Mouse (Mus musculus) central nervous system, embryonic 18 days (tissue): ENCODE data around the gene Lysmd2. TPM values are rescaled to one million over a fixed set of nuclear protein-coding genes. Genes with fewer than 3 reads are reported as not detected.

Experiments
- polyA plus RNA-seq: library from polyadenylated mRNA; depleted of rRNA; stranded (reverse); fragments of >200 nt; gene quantifications from 2 replicates; pipeline ENCODE4 v1.2.3, GENCODE M21; 2012; rRNA removed

The Lysmd2 gene
- polyA plus RNA-seq = 31.3 and 35.1 TPM in 2 replicates

GRCm38 (mm10) chr9:75625556-75626307 lies at the start of gene Lysmd2:
Gene Lysmd2 (plus strand): TSS chr9:75625741.

GRCm38 (mm10) chr9:75610571-75611493 lies 14.7 kb upstream of the Lysmd2 start, which contains the start of gene Tmod2:
Gene Tmod2 (minus strand): TSS chr9:75611325.

GRCm38 (mm10) chr9:75683426-75684191 lies 58.1 kb downstream of the Lysmd2 start, which contains the start of gene Scg3:
Gene Scg3 (minus strand): TSS chr9:75684056.

Other genes starting within 250 kb of the Lysmd2 start
- gene Mapk6, start 215.7 kb upstream of the Lysmd2 start, polyA plus RNA-seq = 62.7 and 62.8 TPM in 2 replicates
- gene Leo1, start 184.2 kb upstream of the Lysmd2 start, polyA plus RNA-seq = 17.1 and 17.8 TPM in 2 replicates
- 72.1 and 76.0 TPM in 2 replicates for gene Tmod3, start 66.1 kb upstream of the Lysmd2 start, polyA plus RNA-seq
- gene Tmod2, start 14.4 kb upstream of the Lysmd2 start, polyA plus RNA-seq = 93.5 and 98.1 TPM in 2 replicates
- gene Scg3, start 58.3 kb downstream of the Lysmd2 start, polyA plus RNA-seq = 98.7 and 103 TPM in 2 replicates
- 1.7 and 1.9 TPM in 2 replicates for gene Bmp5, start 149.6 kb downstream of the Lysmd2 start, polyA plus RNA-seq